Mouse (Mus musculus): Measurements from ENCODE around the gene Psmd11. TPM values are rescaled to one million over a fixed set of nuclear protein-coding genes. Genes with fewer than 3 reads are reported as not detected.
A peak's percentile ranks its signal among the peaks of the same experiment; 100 is the strongest.
"Not testable (repeated sequence)": the region's sequence is repeated elsewhere in the genome, so short reads cannot be mapped to it uniquely, and the experiment has no call there.

Gene Psmd11
- 271 and 274 TPM in 2 replicates for polyA plus RNA-seq (2015; fragmentation: Nextera tagmentation; extraction: Ambion mirVana)

DNA sequence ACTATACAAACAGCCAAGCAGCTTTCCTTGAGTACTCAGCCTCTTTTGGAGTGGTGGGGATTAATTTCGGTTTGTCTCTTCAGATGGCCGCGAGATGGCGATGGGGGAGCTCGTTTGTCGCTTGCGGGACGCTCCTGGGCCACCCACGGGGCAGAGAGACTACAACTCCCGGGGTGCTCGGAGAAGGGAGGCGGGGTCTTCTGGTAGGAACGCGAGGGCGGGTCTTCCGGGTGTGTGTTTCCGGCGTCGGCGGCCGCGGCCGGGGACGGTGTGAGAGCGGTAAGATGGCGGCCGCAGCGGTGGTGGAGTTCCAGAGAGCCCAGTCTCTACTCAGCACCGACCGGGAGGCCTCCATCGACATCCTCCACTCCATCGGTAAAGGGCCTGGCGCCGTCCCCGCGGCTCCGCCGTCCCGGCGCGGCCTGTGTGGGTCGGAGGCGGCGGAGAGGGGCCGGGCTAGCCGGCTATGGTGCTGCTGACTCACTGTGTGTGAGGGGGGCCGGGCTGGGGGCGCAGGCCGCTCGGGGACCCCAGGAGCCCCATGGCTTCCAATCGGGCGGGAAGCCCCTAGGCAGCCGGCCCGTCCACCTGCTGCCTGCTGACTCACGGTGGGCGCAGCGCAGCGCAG, at the start of gene Psmd11:
Psmd11 (plus strand) TSS at position 235 of the 628 bp plus-strand sequence.
- WGBS, result under 1% methylated on average over 56 of the region's 58 CpGs
- peaks cover 16% of the 10 kb centered on the region for H3K4me1 ChIP-seq
- peak within 1 kb of the TSS; percentile 77 for H3K4me2 ChIP-seq
- peaks cover 16% of the 10 kb centered on the region for H3K36me3 ChIP-seq
- H3K4me3 ChIP-seq (replicated peaks), result peak within 1 kb of the TSS; percentile 96
- H3K9ac ChIP-seq (replicated peaks), result peak within 1 kb of the TSS; percentile 97
- peak within 1 kb of the TSS; percentile 94 for H3K27ac ChIP-seq (replicated peaks)
- no peaks in the 10 kb centered on the region for H3K27me3 ChIP-seq (replicated peaks)
- no peaks in the 10 kb centered on the region for H3K9me3 ChIP-seq (replicated peaks)
- peak; percentile 99 for ATAC-seq (ENCODE audit: low FRiP score)

DNA sequence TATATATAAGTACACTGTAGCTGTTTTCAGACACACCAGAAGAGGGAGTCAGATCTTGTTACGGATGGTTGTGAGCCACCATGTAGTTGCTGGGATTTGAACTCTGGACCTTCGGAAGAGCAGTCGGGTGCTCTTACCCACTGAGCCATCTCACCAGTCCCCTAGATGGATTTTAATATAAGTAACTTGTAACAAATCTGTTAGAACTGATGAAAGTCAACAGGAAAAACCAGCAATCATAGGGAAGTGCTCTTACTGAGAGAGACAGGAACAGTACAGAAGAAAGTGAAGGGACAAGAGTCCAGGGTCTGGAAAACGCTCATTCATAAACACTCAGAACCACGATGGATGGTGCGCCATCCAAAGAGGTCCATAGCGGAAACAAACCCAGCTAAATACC, 49.2 kb upstream of the Psmd11 start:
- not testable (repeated sequence) for H3K27ac ChIP-seq (replicated peaks); H3K9ac ChIP-seq (replicated peaks); H3K36me3 ChIP-seq; H3K4me2 ChIP-seq; H3K27me3 ChIP-seq (replicated peaks); ATAC-seq (ENCODE audit: low FRiP score); H3K9me3 ChIP-seq (replicated peaks); H3K4me3 ChIP-seq (replicated peaks)
- WGBS, result 95% methylated on average over 7 of the region's 7 CpGs
- peaks cover 28% of the 10 kb centered on the region for H3K4me1 ChIP-seq

DNA sequence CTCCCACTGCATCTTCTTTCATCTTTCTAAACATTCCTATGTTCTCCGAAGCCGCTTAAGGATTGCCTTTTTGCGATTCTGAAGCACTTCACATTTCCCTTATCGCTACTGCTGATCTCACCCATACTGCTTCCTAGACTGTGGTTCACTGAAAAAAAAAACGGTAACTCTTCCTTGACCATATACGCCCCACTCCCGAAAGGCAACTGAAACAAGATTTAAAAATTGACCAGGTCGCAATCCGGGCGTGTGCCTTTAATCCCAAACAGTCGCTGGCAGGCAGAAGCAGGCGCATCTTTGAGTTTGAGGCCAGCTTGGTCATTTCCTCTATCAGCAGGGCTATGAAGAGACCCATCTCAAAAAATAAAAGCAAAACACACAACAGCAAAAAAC, 45.8 kb upstream of the Psmd11 start:
- H3K9ac ChIP-seq (replicated peaks), result peak overlapping the region; percentile 98
- ATAC-seq (ENCODE audit: low FRiP score), result peak; percentile 21; the same call in 1 of the 2 replicates
- peak overlapping the region; percentile 95 for H3K27ac ChIP-seq (replicated peaks)
- H3K9me3 ChIP-seq (replicated peaks), result no peaks in the 10 kb centered on the region
- H3K36me3 ChIP-seq, result peaks cover 4% of the 10 kb centered on the region
- H3K4me2 ChIP-seq, result peak overlapping the region; percentile 57
- H3K4me1 ChIP-seq, result peaks cover 42% of the 10 kb centered on the region
- H3K27me3 ChIP-seq (replicated peaks), result no peaks in the 10 kb centered on the region
- 7% methylated on average over 12 of the region's 12 CpGs for WGBS
- H3K4me3 ChIP-seq (replicated peaks), result peak overlapping the region; percentile 94

DNA sequence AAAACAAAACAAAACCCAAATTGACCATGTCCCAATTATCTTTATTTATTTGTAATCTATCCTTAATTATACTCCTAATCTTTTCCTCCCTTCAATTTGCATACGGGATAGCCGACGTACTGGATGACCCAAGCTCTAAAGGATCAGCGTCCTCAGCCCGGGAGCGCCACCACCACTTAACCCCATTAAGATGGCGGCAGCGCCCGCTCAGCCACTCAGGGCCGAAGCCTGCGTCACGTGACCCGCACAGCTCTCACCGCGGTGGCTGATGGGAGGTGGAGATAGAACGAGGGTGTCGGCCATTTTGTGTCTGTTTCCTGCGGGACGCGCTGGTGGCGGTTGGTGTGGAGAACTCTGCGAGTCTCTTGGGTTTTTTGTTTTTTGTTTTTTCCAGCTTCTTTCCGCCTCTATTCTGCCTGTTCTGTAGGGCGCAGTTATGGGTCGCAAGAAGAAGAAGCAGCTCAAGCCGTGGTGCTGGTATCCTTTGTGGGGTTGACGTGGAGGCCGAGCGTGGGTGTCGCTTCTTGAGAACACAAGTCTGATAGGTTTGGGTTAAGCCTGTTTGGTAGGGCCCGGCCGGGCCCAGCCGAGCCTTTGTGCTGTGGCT, 45.3 kb upstream of the Psmd11 start, which contains the start of gene Zfp207:
Zfp207 (plus strand) TSS at position 261 of the 607 bp plus-strand sequence.
- Histone ChIP-seq H3K4me2 (peak within 1 kb of the TSS; percentile 94), H3K27ac (replicated peaks) (peak within 1 kb of the TSS; percentile 95), H3K4me3 (replicated peaks) (peak within 1 kb of the TSS; percentile 94), H3K9ac (replicated peaks) (peak within 1 kb of the TSS; percentile 98), H3K4me1 (peaks cover 42% of the 10 kb centered on the region), H3K36me3 (peaks cover 9% of the 10 kb centered on the region), H3K27me3 (replicated peaks) (no peaks in the 10 kb centered on the region), H3K9me3 (replicated peaks) (no peaks in the 10 kb centered on the region)
- under 1% methylated on average over 33 of the region's 33 CpGs for WGBS
- peak; percentile 95 for ATAC-seq (ENCODE audit: low FRiP score)

DNA sequence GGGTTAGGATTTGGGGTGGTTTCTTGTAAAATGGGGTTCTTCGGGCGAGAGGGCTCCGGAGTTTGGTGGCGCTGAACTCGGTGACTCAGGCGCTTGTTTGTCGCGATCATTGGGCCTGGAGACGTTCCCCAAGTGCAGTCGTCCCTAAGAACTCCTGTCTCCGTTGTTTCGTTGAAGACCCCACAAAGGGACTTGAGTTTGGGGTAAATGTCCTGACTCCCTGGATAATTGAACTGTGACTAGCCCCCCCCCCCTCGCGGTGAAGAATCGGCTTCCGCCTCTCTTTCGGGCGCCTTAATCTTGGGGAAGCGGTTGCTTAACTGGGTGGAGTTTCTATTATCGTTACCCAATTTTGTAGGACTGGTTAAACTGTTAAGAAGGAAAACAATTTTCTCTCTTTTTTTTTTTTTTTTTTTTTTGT, 44.8 kb upstream of the Psmd11 start:
- Histone ChIP-seq H3K9me3 (replicated peaks) (no peaks in the 10 kb centered on the region), H3K27ac (replicated peaks) (peak overlapping the region; percentile 95), H3K4me3 (replicated peaks) (peak overlapping the region; percentile 94), H3K27me3 (replicated peaks) (no peaks in the 10 kb centered on the region), H3K36me3 (peaks cover 12% of the 10 kb centered on the region), H3K9ac (replicated peaks) (peak overlapping the region; percentile 98), H3K4me2 (peak overlapping the region; percentile 94), H3K4me1 (peaks cover 39% of the 10 kb centered on the region)
- ATAC-seq (ENCODE audit: low FRiP score), result peak; percentile 17; the same call in 1 of the 2 replicates
- under 1% methylated on average over 20 of the region's 20 CpGs for WGBS

DNA sequence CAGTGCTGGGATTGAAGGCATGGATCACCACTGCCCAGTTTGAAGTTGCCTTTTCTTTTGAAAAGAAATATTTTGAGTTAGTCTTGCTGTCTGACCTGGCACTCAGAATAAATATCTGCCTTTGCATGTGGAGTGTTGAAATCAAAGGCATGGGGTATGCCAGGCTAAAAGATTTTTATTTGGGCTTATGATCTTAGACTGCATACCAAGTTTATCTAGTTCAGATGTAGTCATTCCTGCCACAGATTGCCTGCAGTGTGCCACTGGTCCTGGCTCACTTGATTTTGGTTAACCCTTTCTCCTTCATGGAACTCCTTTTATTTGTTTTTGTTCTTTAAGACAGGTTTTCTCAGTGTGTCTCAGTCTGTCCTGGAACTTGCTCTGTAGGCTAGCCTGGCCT, 44.0 kb upstream of the Psmd11 start:
- Histone ChIP-seq H3K27ac (replicated peaks) (no peak overlapping the region), H3K4me2 (peak overlapping the region; percentile 94), H3K36me3 (peaks cover 17% of the 10 kb centered on the region), H3K27me3 (replicated peaks) (no peaks in the 10 kb centered on the region), H3K4me1 (peaks cover 39% of the 10 kb centered on the region), H3K9me3 (replicated peaks) (no peaks in the 10 kb centered on the region), H3K4me3 (replicated peaks) (peak overlapping the region; percentile 94), H3K9ac (replicated peaks) (peak overlapping the region; percentile 39)
- ATAC-seq (ENCODE audit: low FRiP score), result no peak

DNA sequence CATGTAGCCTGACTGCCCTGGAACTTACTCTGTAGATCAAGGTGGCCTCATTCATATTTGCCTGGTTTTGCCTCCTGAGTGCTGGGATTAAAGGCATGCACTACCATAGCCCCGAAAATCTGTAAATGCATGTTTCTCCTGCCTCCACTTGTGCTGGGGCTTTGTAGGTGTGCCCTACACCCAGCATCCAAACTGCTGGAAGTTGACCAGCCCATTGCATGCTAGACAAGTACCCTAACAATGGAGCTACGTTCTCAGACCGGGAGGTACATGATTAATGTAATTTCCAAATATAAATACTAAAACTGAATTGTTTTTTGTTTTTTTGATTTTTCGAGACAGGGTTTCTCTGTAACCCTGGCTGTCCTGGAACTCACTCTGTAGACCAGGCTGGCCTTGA, 43.4 kb upstream of the Psmd11 start:
- no peak for ATAC-seq (ENCODE audit: low FRiP score)
- Histone ChIP-seq H3K4me3 (replicated peaks) (peak overlapping the region; percentile 94), H3K4me1 (peaks cover 39% of the 10 kb centered on the region), H3K4me2 (peak overlapping the region; percentile 94), H3K36me3 (peaks cover 20% of the 10 kb centered on the region), H3K9me3 (replicated peaks) (no peaks in the 10 kb centered on the region), H3K27ac (replicated peaks) (no peak overlapping the region), H3K27me3 (replicated peaks) (no peaks in the 10 kb centered on the region), H3K9ac (replicated peaks) (peak overlapping the region; percentile 39)
- 52% methylated on average over 4 of the region's 4 CpGs for WGBS

DNA sequence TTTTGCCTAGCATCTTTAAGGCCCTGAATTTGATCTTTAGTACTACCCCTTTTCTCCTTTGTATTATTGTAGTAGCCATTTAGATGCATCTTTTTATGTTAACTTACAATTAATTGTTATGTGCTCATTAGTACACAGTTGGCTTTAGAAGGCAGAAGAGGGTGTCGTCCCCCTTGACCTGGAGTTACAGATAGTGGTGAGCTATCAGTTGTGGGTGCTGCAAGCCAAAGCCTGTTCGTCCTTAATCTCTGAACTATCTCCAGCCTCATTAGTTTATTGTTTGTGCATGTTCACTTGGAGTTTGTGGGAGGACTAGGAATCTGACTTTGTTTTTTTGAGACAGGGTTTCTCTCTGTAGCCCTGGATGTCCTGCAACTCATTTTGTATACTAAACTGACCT, 41.6 kb upstream of the Psmd11 start:
- Histone ChIP-seq H3K4me3 (replicated peaks) (no peak overlapping the region), H3K9ac (replicated peaks) (no peak overlapping the region), H3K27me3 (replicated peaks) (no peaks in the 10 kb centered on the region), H3K4me2 (peak overlapping the region; percentile 94), H3K9me3 (replicated peaks) (no peaks in the 10 kb centered on the region), H3K4me1 (peaks cover 38% of the 10 kb centered on the region), H3K27ac (replicated peaks) (no peak overlapping the region), H3K36me3 (peaks cover 27% of the 10 kb centered on the region)
- ATAC-seq (ENCODE audit: low FRiP score), result no peak
- WGBS, result 77% methylated on average over 2 of the region's 2 CpGs

DNA sequence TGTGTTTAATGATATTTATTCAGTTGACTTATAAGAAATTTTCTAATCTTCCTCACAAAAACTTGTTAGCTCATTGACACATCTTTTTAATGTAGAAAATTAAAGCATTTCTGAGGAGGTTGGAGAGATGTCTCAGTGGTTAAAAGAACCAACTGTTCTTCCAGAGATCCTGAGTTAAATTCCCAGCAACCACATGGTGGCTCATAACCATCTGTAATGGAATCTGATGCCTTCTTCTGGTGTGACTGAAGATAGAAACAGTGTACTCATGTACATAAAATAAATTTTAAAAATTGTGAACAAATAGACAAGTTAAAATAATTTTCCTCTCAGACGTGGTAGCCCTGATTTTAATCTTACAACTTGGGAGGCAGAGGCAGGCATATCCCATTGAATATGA, 38.5 kb upstream of the Psmd11 start:
- WGBS, result 94% methylated on average over 1 of the region's 1 CpGs
- no peaks in the 10 kb centered on the region for H3K9me3 ChIP-seq (replicated peaks)
- no peak overlapping the region for H3K27ac ChIP-seq (replicated peaks)
- ATAC-seq (ENCODE audit: low FRiP score), result no peak
- H3K9ac ChIP-seq (replicated peaks), result no peak overlapping the region
- peaks cover 41% of the 10 kb centered on the region for H3K36me3 ChIP-seq
- H3K4me2 ChIP-seq, result no peak overlapping the region
- no peaks in the 10 kb centered on the region for H3K27me3 ChIP-seq (replicated peaks)
- peaks cover 24% of the 10 kb centered on the region for H3K4me1 ChIP-seq
- H3K4me3 ChIP-seq (replicated peaks), result no peak overlapping the region

DNA sequence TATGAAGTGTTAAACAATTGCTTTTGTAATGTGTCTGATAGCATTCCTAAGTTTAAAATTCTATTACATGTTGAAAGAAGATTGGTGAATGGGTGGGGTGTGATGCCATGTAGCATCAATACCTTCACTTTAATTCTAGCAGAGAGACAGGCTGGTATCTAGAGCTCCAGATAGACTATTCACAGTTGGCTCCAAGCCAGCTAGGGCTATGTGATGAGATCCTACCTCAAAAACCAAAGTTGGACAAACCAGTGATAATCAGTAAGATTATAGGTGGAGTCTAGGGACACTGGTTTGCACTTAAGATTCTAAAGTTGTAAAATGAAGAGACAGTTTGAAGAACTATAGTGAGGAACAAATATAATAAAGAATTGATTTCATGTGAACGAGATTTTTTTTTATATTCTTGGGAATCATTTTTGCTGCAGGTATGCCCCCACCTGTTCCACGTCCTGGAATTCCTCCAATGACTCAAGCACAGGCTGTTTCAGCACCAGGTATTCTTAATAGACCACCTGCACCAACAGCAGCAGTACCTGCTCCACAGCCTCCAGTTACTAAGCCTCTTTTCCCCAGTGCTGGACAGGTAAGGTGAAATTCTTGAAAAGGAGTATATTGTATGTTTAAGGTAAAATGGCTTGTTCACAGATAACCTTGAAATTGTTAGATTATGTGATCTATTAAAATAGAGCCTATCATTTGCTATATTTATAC, 36.9 kb upstream of the Psmd11 start:
- Histone ChIP-seq H3K36me3 (peaks cover 56% of the 10 kb centered on the region), H3K4me3 (replicated peaks) (no peak overlapping the region), H3K4me2 (no peak overlapping the region), H3K4me1 (peaks cover 8% of the 10 kb centered on the region), H3K9me3 (replicated peaks) (no peaks in the 10 kb centered on the region), H3K27me3 (replicated peaks) (no peaks in the 10 kb centered on the region), H3K9ac (replicated peaks) (no peak overlapping the region), H3K27ac (replicated peaks) (no peak overlapping the region)
- ATAC-seq (ENCODE audit: low FRiP score), result no peak
- WGBS, result 95% methylated on average over 2 of the region's 2 CpGs

DNA sequence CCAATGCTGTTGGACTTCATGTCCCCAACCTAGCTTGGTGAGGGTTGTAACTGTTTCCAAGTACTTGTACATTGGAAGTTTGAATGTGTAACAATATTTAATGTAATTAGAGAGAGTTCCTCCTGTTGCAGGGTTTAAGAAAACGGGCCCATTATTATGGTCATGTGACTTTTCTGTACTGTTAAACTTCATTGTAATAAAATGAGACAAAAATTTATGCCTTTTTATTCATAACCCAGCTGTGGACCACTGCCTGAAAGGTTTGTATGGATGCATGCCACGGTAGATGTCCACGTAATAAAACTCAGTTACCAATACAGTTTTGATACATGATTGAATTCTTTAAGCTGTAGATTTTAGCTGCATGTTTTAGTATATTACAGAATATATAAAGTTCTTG, 32.5 kb upstream of the Psmd11 start:
- 89% methylated on average over 3 of the region's 3 CpGs for WGBS
- H3K4me1 ChIP-seq, result no peaks in the 10 kb centered on the region
- H3K27me3 ChIP-seq (replicated peaks), result no peaks in the 10 kb centered on the region
- no peak overlapping the region for H3K4me3 ChIP-seq (replicated peaks)
- H3K36me3 ChIP-seq, result peaks cover 55% of the 10 kb centered on the region
- no peak overlapping the region for H3K4me2 ChIP-seq
- no peaks in the 10 kb centered on the region for H3K9me3 ChIP-seq (replicated peaks)
- H3K9ac ChIP-seq (replicated peaks), result no peak overlapping the region
- ATAC-seq (ENCODE audit: low FRiP score), result no peak
- H3K27ac ChIP-seq (replicated peaks), result no peak overlapping the region

DNA sequence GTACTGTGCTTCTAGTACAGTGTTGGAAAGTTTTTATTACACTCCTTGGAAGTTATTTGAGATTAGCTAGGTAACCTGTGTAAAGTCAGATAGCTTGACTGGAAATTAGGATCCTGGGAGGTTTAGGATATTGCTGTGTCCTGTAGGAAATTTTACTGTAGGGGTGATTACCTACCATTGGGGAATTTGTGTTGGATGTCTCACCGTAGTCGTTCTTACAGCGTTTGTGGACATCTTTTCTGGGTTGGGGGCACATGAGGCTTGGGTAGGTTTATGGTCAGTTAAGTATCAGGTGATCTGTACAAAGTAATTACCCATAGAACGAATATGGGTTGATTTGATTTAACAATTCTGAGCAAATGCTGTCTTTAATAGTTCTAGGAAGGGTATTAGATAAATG, 31.8 kb upstream of the Psmd11 start:
- Histone ChIP-seq H3K4me1 (no peaks in the 10 kb centered on the region), H3K27me3 (replicated peaks) (no peaks in the 10 kb centered on the region), H3K9me3 (replicated peaks) (no peaks in the 10 kb centered on the region), H3K4me3 (replicated peaks) (no peak overlapping the region), H3K4me2 (no peak overlapping the region), H3K27ac (replicated peaks) (no peak overlapping the region), H3K9ac (replicated peaks) (no peak overlapping the region), H3K36me3 (peaks cover 52% of the 10 kb centered on the region)
- 89% methylated on average over 4 of the region's 4 CpGs for WGBS
- ATAC-seq (ENCODE audit: low FRiP score), result no peak
